Mouse (Mus musculus) WW6 (cell line): ENCODE data around the gene Ces2e.
"Not testable (repeated sequence)": the region's sequence is repeated elsewhere in the genome, so short reads cannot be mapped to it uniquely, and the experiment has no call there.

Experiments
- DNase-seq: peaks from one replicate; pipeline ENCODE4 v3.0.0-alpha.2; 2013; ENCODE audit warnings: low read depth, low spot score

Ces2e gene

DNA sequence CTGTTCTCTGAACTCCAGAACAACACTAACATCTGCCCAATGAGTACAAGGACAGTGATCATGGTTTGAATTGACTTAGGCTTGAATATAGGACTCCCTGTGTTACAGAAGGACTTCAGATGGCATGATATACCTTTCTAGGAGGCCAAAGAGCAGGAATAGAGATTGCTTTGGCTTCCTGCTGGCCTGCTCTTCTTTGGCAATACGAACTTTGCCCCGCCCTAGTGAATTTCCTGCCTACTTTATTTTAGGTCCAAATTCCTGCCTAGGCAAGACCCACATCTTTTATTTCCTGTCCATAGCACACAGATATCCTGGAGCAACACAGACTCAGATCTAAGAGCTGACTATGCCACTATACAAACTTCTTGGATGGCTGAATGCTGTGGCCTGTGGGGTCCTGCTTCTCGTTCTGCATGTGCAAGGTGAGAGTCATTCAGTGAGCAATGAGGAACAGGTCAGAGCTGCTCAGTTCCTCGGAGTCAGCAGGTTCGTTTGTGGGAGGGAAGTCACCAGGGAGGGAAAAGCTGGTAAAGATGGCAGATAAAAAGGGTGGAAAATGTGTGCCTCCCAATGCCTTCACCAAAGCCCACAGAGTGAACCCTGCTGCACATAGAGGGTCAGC lies at the start of gene Ces2e:
Ces2e (plus strand) TSS at position 289 of the 625 bp plus-strand sequence.
- no peak for DNase-seq

DNA sequence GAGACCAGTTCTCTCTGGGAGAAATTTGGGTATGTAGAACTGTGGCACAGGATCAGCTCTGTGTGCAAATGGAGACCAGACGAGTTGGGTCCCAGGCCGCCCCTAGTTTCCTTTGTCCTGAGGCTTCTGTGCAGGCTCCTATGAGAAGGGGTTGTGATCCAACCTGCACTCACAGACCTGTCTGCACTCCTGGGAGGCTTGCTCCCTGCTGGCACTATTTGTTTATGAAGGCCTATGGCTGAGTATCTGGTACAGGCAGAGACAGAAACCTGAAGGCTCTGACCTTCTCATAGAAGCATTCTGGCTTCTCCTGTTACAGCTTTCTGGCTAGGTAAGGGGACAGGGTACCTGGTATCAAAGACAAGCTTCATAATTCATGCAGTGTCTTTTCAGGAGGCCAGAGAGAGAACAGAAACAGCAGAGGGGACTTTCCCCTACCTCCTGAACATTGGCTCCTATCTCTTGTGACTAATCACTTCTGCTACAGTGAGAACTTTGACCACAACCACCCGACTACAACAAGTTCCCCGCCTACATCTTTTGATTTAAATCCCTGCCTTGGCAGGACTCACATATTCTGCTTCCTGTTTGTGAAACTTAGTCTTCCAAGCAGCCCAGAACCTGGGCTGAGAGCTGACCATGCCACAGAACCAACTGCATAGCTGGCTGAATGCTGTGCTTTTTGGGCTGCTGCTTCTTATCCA lies 39.7 kb upstream of the Ces2e start:
- not testable (repeated sequence) for DNase-seq

DNA sequence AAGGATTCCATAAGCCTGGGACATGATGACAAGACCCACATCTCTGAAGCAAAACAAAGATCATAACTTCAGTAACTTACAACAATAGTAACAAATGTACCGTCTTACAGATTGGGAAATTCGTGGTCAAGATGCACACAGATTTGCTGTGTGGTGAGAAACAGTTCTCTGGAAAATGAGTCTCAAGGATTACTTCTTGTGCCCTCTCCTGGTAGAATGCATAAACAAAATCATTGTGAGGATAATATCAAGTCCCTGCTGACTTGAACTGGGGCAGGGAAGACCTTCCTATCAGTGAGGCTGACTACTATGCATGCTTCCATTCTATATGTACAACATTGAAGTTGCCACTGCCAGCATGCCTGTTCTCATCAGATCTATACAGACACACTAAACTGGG lies 24.3 kb upstream of the Ces2e start:
- DNase-seq: no peak

DNA sequence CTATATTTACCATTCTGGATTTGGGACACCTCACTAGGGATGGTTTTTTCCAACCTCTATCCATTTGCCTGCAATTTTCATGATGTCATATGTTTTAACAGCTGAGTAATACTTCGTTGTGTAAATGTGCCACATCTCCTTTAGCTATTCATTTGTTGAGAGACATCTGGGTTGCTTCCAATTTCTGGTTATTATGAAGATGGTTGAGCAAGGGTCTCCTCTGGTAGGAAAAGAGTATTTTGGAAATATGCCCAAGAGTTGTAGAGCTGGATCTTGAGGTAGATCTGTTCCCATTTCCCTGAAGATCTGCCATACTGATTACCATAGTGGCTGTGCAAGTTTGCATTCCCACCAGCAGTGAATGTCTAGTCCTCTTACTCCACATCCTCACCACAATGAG lies 18.9 kb upstream of the Ces2e start:
- no peak for DNase-seq

DNA sequence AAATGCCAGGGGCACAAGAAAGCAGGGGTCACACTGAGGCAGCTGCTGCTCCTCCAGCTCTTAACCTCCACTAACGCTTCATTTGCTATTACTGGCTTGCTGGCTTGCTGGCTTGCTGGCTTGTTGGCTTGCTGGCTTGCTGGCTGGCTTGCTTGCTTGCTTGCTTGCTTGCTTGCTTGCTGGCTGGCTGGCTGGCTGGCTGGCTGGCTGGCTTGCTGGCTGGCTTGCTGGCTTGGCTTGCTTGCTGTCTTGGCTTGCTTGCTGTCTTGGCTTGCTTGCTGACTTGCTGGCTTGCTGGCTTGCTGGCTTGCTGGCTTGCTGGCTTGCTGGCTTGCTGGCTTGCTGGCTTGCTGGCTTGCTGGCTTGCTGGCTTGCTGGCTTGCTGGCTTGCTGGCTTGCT lies 17.0 kb upstream of the Ces2e start:
- not testable (repeated sequence) for DNase-seq

DNA sequence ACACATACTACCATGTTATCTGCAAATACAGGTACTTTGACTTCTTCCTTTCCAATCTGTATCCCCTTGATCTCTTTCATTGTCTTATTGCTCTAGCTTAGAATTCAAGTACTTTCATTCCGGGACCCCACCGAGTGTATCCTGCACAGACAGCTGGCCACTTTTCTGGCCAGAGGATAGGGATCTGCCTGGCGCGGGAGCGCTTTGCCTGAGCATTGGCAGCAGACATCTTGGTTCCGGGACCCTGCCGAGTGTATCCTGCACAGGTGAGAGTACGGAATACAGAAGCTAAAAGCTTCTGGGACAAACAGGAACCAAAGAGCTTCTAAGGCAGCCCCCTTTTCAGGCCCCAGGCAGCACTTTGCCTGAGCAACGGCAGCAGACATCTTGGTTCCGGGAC lies 16.4 kb upstream of the Ces2e start:
- DNase-seq: not testable (repeated sequence)

DNA sequence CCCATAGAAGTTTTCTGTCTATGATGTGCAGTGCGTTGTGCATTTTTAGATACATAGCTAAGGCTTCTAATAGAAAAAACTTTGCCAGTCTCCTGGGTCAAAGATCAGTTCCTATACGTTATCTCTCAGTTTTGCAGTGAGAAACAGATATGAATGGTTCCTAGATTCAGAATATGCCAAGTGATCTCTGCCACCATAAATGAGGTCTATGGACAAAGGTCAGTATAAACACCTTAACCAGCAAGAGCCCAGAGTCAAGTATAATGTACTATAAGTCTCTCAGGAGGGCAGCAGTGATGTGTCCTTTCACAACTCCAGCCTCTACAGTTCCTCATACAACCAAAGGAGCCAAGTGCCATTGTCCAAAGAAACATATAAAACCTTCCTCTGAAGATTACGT lies 1.2 kb downstream of the Ces2e start:
- DNase-seq: no peak

DNA sequence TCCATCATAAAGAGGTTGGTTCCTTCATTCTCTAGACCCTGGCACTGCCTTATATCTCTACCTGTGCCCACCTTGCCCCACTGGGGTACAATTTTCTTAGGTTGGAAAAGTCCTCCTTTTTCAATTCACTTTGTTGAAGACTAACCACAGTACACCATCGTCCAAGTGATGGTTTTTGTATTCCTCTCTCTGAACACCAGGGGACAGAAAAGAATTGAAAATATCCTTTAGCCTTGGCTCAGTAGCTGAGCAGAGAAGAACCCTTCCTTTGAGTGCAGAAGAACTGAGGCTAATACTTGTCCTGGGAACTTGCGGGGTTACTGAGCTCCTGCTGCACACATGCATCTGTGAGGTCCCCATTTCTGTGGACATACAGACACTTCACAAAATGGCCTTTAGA lies 18.6 kb downstream of the Ces2e start:
- no peak for DNase-seq

DNA sequence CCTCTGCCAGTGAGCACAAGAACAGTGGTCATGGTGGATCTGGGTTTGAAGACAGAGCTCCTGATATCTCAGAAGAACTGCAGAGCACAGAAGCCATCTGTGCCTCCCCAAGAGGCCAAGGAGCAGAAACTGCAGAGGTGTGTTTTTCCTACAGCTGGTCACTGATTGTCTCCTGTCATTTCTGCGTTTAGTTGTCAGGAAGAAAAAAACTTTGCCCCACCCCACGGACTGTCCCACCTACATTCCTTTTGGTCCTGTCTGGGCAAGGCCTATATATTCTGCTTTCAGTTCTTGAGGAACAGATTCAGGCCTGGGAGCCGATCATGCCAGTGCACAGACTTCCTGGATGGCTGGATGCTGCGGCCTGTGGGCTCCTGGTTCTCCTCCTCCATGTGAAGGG lies 21.0 kb downstream of the Ces2e start, which contains the start of gene Ces2f:
Ces2f (plus strand) TSS at position 301 of the 400 bp plus-strand sequence.
- DNase-seq: no peak

DNA sequence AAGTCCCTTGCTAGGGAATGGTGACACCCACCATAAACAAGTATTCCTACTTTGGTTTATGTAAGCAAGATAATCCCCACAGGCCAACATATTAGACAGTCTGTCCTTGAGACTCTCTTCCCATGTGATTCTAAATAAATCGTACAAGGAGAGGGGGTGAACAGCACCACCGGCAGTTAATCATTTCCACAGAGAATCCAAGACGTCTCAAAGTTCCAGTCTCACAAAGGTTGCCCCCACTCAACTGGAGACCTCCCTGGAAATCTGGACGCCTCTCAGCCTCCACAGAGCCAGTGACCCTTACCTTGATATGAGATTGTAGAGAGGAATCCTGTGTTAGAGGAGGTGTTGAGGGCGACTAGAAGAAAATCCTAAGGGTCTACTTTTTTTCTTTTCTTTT lies 23.0 kb downstream of the Ces2e start:
- no peak for DNase-seq

DNA sequence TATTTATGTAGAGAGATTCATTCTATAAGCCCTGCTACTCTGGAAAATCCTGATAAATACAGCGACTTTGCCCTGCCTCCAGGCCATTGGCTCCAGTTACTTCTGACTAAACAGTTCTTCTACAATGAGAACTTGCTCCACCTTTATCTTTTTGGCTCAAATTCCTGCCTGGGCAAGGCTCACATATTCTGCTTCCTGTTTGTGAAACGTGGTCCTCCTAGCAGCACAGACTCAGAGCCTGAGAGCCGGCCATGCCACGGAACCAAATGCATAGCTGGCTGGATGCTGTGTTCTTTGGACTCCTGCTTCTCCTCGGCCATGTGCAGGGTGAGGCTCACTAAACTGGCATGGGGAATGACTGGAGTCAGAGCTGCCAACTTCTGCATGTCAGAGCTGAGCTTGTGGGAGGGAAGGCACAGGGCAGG lies 35.5 kb downstream of the Ces2e start, which contains the start of gene Ces2g:
Ces2g (plus strand) TSS at position 182 of the 425 bp plus-strand sequence.
- DNase-seq: no peak

DNA sequence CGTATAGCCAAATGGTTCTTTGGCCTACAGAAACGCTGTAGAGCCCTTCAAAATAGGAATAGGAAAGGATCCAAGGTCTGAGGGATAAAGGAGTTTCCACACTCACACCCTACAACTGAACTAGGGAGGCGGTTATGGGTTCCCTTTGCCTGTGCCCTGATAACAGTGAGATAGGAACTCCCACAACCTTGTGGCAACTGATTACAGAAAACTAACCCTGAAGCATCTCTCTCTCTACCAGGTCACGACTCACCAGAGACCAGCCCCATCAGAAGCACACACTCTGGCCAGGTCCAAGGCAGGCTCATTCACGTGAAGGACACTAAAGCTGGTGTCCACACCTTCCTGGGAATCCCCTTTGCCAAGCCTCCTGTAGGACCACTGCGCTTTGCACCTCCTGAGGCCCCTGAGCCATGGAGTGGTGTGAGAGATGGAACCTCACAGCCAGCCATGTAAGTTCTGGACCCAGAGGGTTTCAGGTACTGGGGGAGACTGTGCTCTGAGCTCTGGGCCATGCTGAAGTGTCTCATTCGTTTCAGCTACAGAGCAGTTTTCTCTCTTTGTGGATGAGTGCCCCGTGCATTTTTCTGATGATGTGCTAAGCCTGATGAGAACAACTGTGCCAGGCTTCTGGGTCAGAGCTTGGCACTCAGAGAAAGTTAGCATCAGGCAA lies 36.3 kb downstream of the Ces2e start:
- DNase-seq: no peak

DNA sequence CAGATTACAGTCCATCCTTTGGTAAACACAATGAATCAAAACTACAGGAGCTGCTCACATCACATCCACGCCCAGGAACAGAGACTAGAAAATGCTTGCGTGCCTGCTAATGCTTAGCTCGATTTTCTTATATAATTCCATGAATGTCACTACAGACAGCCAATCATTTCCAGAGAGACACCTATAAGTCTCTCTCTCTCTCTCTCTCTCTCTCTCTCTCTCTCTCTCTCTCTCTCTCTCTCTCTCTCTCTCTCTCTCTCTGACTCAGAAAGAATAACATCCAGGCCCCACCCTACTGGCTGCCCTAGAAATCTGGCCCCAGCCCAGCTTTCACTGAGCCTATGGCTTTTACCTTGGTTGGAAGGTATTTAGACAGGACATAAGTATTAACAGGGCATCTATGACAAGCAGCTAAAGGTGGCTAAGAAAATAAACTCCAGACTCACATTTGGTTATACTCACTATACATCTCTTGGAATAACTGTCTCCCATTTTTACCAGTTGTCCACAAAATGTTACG lies 37.4 kb downstream of the Ces2e start:
- DNase-seq: no peak

DNA sequence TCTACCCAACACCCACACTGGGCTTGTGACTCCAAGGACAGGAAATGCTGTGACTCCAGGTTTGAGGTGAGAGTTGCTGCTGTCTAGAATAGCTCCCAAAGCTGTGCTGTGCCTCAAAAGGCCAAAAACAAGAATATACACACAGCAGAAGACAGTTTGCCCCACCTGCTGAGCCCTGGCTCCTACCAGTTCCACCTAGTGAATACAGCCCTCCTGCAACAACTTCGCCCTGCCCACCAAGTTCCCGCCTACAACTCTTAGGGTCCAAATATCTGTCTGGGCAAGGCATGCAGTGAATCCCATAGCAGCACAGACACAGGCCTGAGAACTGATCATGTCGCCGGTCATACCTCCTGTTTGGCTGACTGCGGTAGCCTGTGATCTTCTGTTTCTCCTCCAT lies 58.1 kb downstream of the Ces2e start:
- DNase-seq: no peak
